Mouse (Mus musculus) CH12.LX (cell line): ENCODE results near the gene 2300002M23Rik.

Source experiments
- CHD1 ChIP-seq: IDR thresholded peaks from 2 replicates; pipeline ENCODE4 v1.6.1; 2012; ENCODE audit warnings: low read depth, low read length, improper control_type of control experiment, inconsistent platforms
- CHD2 ChIP-seq: IDR thresholded peaks from 2 replicates; pipeline ENCODE4 v1.6.1; 2011; ENCODE audit warnings: low read length, improper control_type of control experiment
- CTCF ChIP-seq, 2 experiments: IDR thresholded peaks in 1 of 2; conservative IDR thresholded peaks in 1 of 2; 2 replicates each; pipeline ENCODE4 v1.5.1; 2011 to 2012; ENCODE audit warnings: low read depth in 2 of 2, low read length in 2 of 2, improper control_type of control experiment in 1 of 2, inconsistent platforms in 1 of 2, mild to moderate bottlenecking in 1 of 2, moderate library complexity in 1 of 2
- ELF1 ChIP-seq: IDR thresholded peaks from 2 replicates; pipeline ENCODE4 v1.6.1; 2014; ENCODE audit warnings: low read depth, mild to moderate bottlenecking, inconsistent platforms, low read length, improper control_type of control experiment
- GABPA ChIP-seq: IDR thresholded peaks from 2 replicates; pipeline ENCODE4 v1.6.1; 2012; ENCODE audit warnings: low read depth, low read length, improper control_type of control experiment, inconsistent platforms; ENCODE audit not compliant: insufficient replicate concordance
- HCFC1 ChIP-seq: IDR thresholded peaks from 2 replicates; pipeline ENCODE4 v1.6.1; 2012; ENCODE audit warnings: low read depth, mild to moderate bottlenecking, inconsistent platforms, low read length, improper control_type of control experiment
- NRF1 ChIP-seq: IDR thresholded peaks from 2 replicates; pipeline ENCODE4 v1.6.1; 2014; ENCODE audit warnings: low read depth, mild to moderate bottlenecking, inconsistent platforms, low read length, improper control_type of control experiment, moderate library complexity
- TCF12 ChIP-seq: IDR thresholded peaks from 2 replicates; pipeline ENCODE4 v1.6.1; 2014; ENCODE audit warnings: low read depth, mild to moderate bottlenecking, inconsistent platforms, low read length, improper control_type of control experiment
- ZC3H11A ChIP-seq: IDR thresholded peaks from 2 replicates; pipeline ENCODE4 v1.6.1; 2012; ENCODE audit warnings: low read depth, mild to moderate bottlenecking, inconsistent platforms, low read length, improper control_type of control experiment

- TF ChIP-seq CHD1 (no peak), HCFC1 (no peak), GABPA (no peak), ELF1 (no peak), NRF1 (no peak), CTCF (conservative IDR thresholded peaks at IDR 0.05 in 1 of 2, IDR thresholded peaks at IDR 0.05 in 1 of 2; ENCODE audit: low read depth in 2 of 2, low read length in 2 of 2) (no peak), ZC3H11A (no peak), TCF12 (no peak), CHD2 (no peak)
These were observed 34.9 kb upstream of the 2300002M23Rik start for GRCm38 (mm10) chr17:35532360-35532759.
